Mouse (Mus musculus) liver, embryonic 14.5 days (tissue): Measurements from ENCODE around the gene Tmem104.

ENCODE experiments used
- CTCF ChIP-seq: IDR thresholded peaks from 2 replicates; pipeline ENCODE4 v1.5.1; 2016; ENCODE audit warnings: antibody characterized with exemption, low read depth, control low read depth
- EP300 ChIP-seq: IDR thresholded peaks from 2 replicates; pipeline ENCODE4 v1.6.1; 2016; ENCODE audit warnings: antibody characterized with exemption, low read depth

DNA sequence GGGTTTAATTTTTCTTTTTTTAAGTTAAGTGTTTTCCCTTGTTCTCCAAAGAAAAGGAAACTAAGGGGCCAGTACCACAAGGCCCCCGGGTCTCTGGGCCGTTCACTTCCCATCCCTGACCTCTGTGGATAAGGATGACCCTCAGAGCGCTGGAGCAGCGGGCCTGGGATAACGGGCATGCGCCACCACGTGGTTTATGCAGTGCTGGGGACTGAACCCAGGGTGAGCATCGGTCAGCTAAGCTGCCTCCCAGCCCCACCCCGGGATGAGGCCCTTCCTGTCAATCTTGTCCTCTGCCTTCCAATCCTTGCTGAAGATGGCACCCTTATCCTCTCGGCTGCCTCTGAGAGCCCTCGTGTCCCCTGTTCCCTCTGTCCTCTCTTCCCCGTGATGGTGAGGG, 40.4 kb downstream of the Tmem104 start:
- TF ChIP-seq CTCF (no peak), EP300 (no peak)
